Mouse (Mus musculus): ENCODE data around the gene Egf. TPM values are rescaled to one million over a fixed set of nuclear protein-coding genes. Genes with fewer than 3 reads are reported as not detected.

Gene Egf
- polyA plus RNA-seq, 1 experiment from 2014 or later: 2.3 TPM

- 89% methylated on average over 8 of the region's 8 CpGs for WGBS
- no peak overlapping the region for H3K9ac ChIP-seq (ENCODE audit: low read length)
- no peaks in the 10 kb centered on the region; a peak in 1 of 4 replicates for H3K4me1 ChIP-seq (ENCODE audit: control insufficient read depth in 2 of 2, insufficient read depth in 2 of 2, low read length in 2 of 2)
- no peaks in the 10 kb centered on the region for H3K36me3 ChIP-seq (ENCODE audit: control insufficient read depth, insufficient read depth, low read length)
- no peak overlapping the region for H3K4me3 ChIP-seq (ENCODE audit: control insufficient read depth in 1 of 2, insufficient read depth in 1 of 2, low read depth in 1 of 2, low read length in 2 of 2)
- no peaks in the 10 kb centered on the region for H3K9me3 ChIP-seq (ENCODE audit: control insufficient read depth, low read length)
- no peak overlapping the region for H3K27ac ChIP-seq (replicated peaks in 1 of 2; ENCODE audit: control insufficient read depth in 1 of 2, insufficient read depth in 1 of 2, low read depth in 2 of 2, low read length in 2 of 2)
- no peaks in the 10 kb centered on the region for H3K27me3 ChIP-seq (ENCODE audit: control insufficient read depth, insufficient read depth, low read length)
- ATAC-seq (ENCODE audit: insufficient number of reproducible peaks, insufficient read depth, low FRiP score, low read depth): no peak
- no peak overlapping the region for H3K4me2 ChIP-seq (ENCODE audit: low read length)
Observed at GRCm38 (mm10) chr3:129651765-129652164, 103.4 kb downstream of the Egf start.

- H3K4me2 ChIP-seq (ENCODE audit: low read length): no peak overlapping the region
- no peaks in the 10 kb centered on the region; a peak in 1 of 4 replicates for H3K4me1 ChIP-seq (ENCODE audit: control insufficient read depth in 2 of 2, insufficient read depth in 2 of 2, low read length in 2 of 2)
- no peak overlapping the region for H3K27ac ChIP-seq (replicated peaks in 1 of 2; ENCODE audit: control insufficient read depth in 1 of 2, insufficient read depth in 1 of 2, low read depth in 2 of 2, low read length in 2 of 2)
- WGBS: 33% methylated on average over 1 of the region's 1 CpGs
- no peak overlapping the region for H3K4me3 ChIP-seq (ENCODE audit: control insufficient read depth in 1 of 2, insufficient read depth in 1 of 2, low read depth in 1 of 2, low read length in 2 of 2)
- no peaks in the 10 kb centered on the region for H3K36me3 ChIP-seq (ENCODE audit: control insufficient read depth, insufficient read depth, low read length)
- H3K9ac ChIP-seq (ENCODE audit: low read length): no peak overlapping the region
- no peak for ATAC-seq (ENCODE audit: insufficient number of reproducible peaks, insufficient read depth, low FRiP score, low read depth)
- no peaks in the 10 kb centered on the region for H3K27me3 ChIP-seq (ENCODE audit: control insufficient read depth, insufficient read depth, low read length)
- H3K9me3 ChIP-seq (ENCODE audit: control insufficient read depth, low read length): no peaks in the 10 kb centered on the region
Observed at GRCm38 (mm10) chr3:129650931-129651330, 104.2 kb downstream of the Egf start.

GRCm38 (mm10) chr3:129650293-129650612 lies 104.9 kb downstream of the Egf start:
- Histone ChIP-seq H3K9ac (ENCODE audit: low read length) (no peak overlapping the region), H3K4me2 (ENCODE audit: low read length) (no peak overlapping the region), H3K4me3 (ENCODE audit: control insufficient read depth in 1 of 2, insufficient read depth in 1 of 2, low read depth in 1 of 2, low read length in 2 of 2) (no peak overlapping the region), H3K27me3 (ENCODE audit: control insufficient read depth, insufficient read depth, low read length) (no peaks in the 10 kb centered on the region), H3K36me3 (ENCODE audit: control insufficient read depth, insufficient read depth, low read length) (no peaks in the 10 kb centered on the region), H3K9me3 (ENCODE audit: control insufficient read depth, low read length) (no peaks in the 10 kb centered on the region), H3K4me1 (ENCODE audit: control insufficient read depth in 2 of 2, insufficient read depth in 2 of 2, low read length in 2 of 2) (no peaks in the 10 kb centered on the region; a peak in 1 of 4 replicates), H3K27ac (replicated peaks in 1 of 2; ENCODE audit: control insufficient read depth in 1 of 2, insufficient read depth in 1 of 2, low read depth in 2 of 2, low read length in 2 of 2) (no peak overlapping the region)
- no peak for ATAC-seq (ENCODE audit: insufficient number of reproducible peaks, insufficient read depth, low FRiP score, low read depth)

GRCm38 (mm10) chr3:129649586-129650292 lies 105.4 kb downstream of the Egf start:
- no peaks in the 10 kb centered on the region; a peak in 1 of 4 replicates for H3K4me1 ChIP-seq (ENCODE audit: control insufficient read depth in 2 of 2, insufficient read depth in 2 of 2, low read length in 2 of 2)
- no peak overlapping the region for H3K27ac ChIP-seq (replicated peaks in 1 of 2; ENCODE audit: control insufficient read depth in 1 of 2, insufficient read depth in 1 of 2, low read depth in 2 of 2, low read length in 2 of 2)
- H3K9ac ChIP-seq (ENCODE audit: low read length): no peak overlapping the region
- H3K9me3 ChIP-seq (ENCODE audit: control insufficient read depth, low read length): no peaks in the 10 kb centered on the region
- no peak; the same call in 1 of the 2 replicates for ATAC-seq (ENCODE audit: insufficient number of reproducible peaks, insufficient read depth, low FRiP score, low read depth)
- H3K4me2 ChIP-seq (ENCODE audit: low read length): no peak overlapping the region
- no peaks in the 10 kb centered on the region for H3K36me3 ChIP-seq (ENCODE audit: control insufficient read depth, insufficient read depth, low read length)
- H3K27me3 ChIP-seq (ENCODE audit: control insufficient read depth, insufficient read depth, low read length): no peaks in the 10 kb centered on the region
- H3K4me3 ChIP-seq (ENCODE audit: control insufficient read depth in 1 of 2, insufficient read depth in 1 of 2, low read depth in 1 of 2, low read length in 2 of 2): no peak overlapping the region
- WGBS: 67% methylated on average over 8 of the region's 8 CpGs

GRCm38 (mm10) chr3:129648598-129648997 lies 106.5 kb downstream of the Egf start:
- no peak overlapping the region for H3K27ac ChIP-seq (replicated peaks in 1 of 2; ENCODE audit: control insufficient read depth in 1 of 2, insufficient read depth in 1 of 2, low read depth in 2 of 2, low read length in 2 of 2)
- 75% methylated on average over 5 of the region's 5 CpGs for WGBS
- no peaks in the 10 kb centered on the region for H3K9me3 ChIP-seq (ENCODE audit: control insufficient read depth, low read length)
- no peaks in the 10 kb centered on the region; a peak in 1 of 4 replicates for H3K4me1 ChIP-seq (ENCODE audit: control insufficient read depth in 2 of 2, insufficient read depth in 2 of 2, low read length in 2 of 2)
- no peaks in the 10 kb centered on the region for H3K27me3 ChIP-seq (ENCODE audit: control insufficient read depth, insufficient read depth, low read length)
- H3K9ac ChIP-seq (ENCODE audit: low read length): no peak overlapping the region
- H3K4me3 ChIP-seq (ENCODE audit: control insufficient read depth in 1 of 2, insufficient read depth in 1 of 2, low read depth in 1 of 2, low read length in 2 of 2): no peak overlapping the region
- H3K4me2 ChIP-seq (ENCODE audit: low read length): no peak overlapping the region
- H3K36me3 ChIP-seq (ENCODE audit: control insufficient read depth, insufficient read depth, low read length): no peaks in the 10 kb centered on the region
- no peak for ATAC-seq (ENCODE audit: insufficient number of reproducible peaks, insufficient read depth, low FRiP score, low read depth)

- H3K4me3 ChIP-seq (ENCODE audit: control insufficient read depth in 1 of 2, insufficient read depth in 1 of 2, low read depth in 1 of 2, low read length in 2 of 2): no peak overlapping the region
- H3K4me2 ChIP-seq (ENCODE audit: low read length): no peak overlapping the region
- H3K27me3 ChIP-seq (ENCODE audit: control insufficient read depth, insufficient read depth, low read length): no peaks in the 10 kb centered on the region
- 89% methylated on average over 10 of the region's 10 CpGs for WGBS
- no peak overlapping the region for H3K9ac ChIP-seq (ENCODE audit: low read length)
- H3K27ac ChIP-seq (replicated peaks in 1 of 2; ENCODE audit: control insufficient read depth in 1 of 2, insufficient read depth in 1 of 2, low read depth in 2 of 2, low read length in 2 of 2): no peak overlapping the region
- ATAC-seq (ENCODE audit: insufficient number of reproducible peaks, insufficient read depth, low FRiP score, low read depth): no peak
- no peaks in the 10 kb centered on the region; a peak in 1 of 4 replicates for H3K4me1 ChIP-seq (ENCODE audit: control insufficient read depth in 2 of 2, insufficient read depth in 2 of 2, low read length in 2 of 2)
- no peaks in the 10 kb centered on the region for H3K9me3 ChIP-seq (ENCODE audit: control insufficient read depth, low read length)
- H3K36me3 ChIP-seq (ENCODE audit: control insufficient read depth, insufficient read depth, low read length): no peaks in the 10 kb centered on the region
Observed at GRCm38 (mm10) chr3:129647312-129647711, 107.8 kb downstream of the Egf start.

GRCm38 (mm10) chr3:129646781-129647180 lies 108.3 kb downstream of the Egf start:
- Histone ChIP-seq H3K27me3 (ENCODE audit: control insufficient read depth, insufficient read depth, low read length) (no peaks in the 10 kb centered on the region), H3K4me3 (ENCODE audit: control insufficient read depth in 1 of 2, insufficient read depth in 1 of 2, low read depth in 1 of 2, low read length in 2 of 2) (no peak overlapping the region), H3K9me3 (ENCODE audit: control insufficient read depth, low read length) (no peaks in the 10 kb centered on the region), H3K27ac (replicated peaks in 1 of 2; ENCODE audit: control insufficient read depth in 1 of 2, insufficient read depth in 1 of 2, low read depth in 2 of 2, low read length in 2 of 2) (no peak overlapping the region), H3K4me1 (ENCODE audit: control insufficient read depth in 2 of 2, insufficient read depth in 2 of 2, low read length in 2 of 2) (no peaks in the 10 kb centered on the region; a peak in 1 of 4 replicates), H3K4me2 (ENCODE audit: low read length) (no peak overlapping the region), H3K9ac (ENCODE audit: low read length) (no peak overlapping the region), H3K36me3 (ENCODE audit: control insufficient read depth, insufficient read depth, low read length) (no peaks in the 10 kb centered on the region)
- no peak for ATAC-seq (ENCODE audit: insufficient number of reproducible peaks, insufficient read depth, low FRiP score, low read depth)
- WGBS: 75% methylated on average over 5 of the region's 5 CpGs

GRCm38 (mm10) chr3:129645409-129645808 lies 109.7 kb downstream of the Egf start:
- H3K9ac ChIP-seq (ENCODE audit: low read length): no peak overlapping the region
- H3K27me3 ChIP-seq (ENCODE audit: control insufficient read depth, insufficient read depth, low read length): no peaks in the 10 kb centered on the region
- H3K9me3 ChIP-seq (ENCODE audit: control insufficient read depth, low read length): no peaks in the 10 kb centered on the region
- no peaks in the 10 kb centered on the region; a peak in 1 of 4 replicates for H3K4me1 ChIP-seq (ENCODE audit: control insufficient read depth in 2 of 2, insufficient read depth in 2 of 2, low read length in 2 of 2)
- WGBS: 49% methylated on average over 3 of the region's 3 CpGs
- H3K4me2 ChIP-seq (ENCODE audit: low read length): no peak overlapping the region
- ATAC-seq (ENCODE audit: insufficient number of reproducible peaks, insufficient read depth, low FRiP score, low read depth): no peak
- no peaks in the 10 kb centered on the region for H3K36me3 ChIP-seq (ENCODE audit: control insufficient read depth, insufficient read depth, low read length)
- no peak overlapping the region for H3K27ac ChIP-seq (replicated peaks in 1 of 2; ENCODE audit: control insufficient read depth in 1 of 2, insufficient read depth in 1 of 2, low read depth in 2 of 2, low read length in 2 of 2)
- H3K4me3 ChIP-seq (ENCODE audit: control insufficient read depth in 1 of 2, insufficient read depth in 1 of 2, low read depth in 1 of 2, low read length in 2 of 2): no peak overlapping the region

Measured in heart, embryonic 14.5 days (tissue).